Mouse (Mus musculus): ENCODE results near the gene Agap1. TPM values are rescaled to one million over a fixed set of nuclear protein-coding genes. Genes with fewer than 3 reads are reported as not detected.

Agap1 gene
- total and polyA plus RNA-seq, 3 experiments, result 0.01 TPM; not detected in 2

DNA sequence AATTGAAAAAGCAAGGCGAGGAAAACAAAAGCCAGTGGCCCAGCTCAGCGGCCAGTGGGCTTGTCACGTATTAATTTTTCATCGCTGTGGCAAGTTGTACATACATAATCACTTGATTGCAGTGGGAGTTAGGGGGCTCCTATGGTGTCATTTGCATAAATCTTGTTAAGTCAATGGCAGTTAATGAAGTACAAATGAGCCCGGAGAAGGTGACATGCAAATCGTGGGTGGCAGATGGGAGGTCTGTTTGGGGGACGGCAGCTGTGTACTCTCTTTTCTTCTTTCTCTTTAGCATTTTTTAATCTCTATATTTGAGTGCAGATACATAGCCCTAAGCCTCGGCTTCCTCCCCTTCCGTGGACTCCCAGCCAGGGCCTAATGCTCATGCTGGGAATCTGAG is 220.1 kb downstream of the Agap1 start:
- Histone ChIP-seq H3K79me2 (ENCODE audit: control insufficient read depth, insufficient read depth, low read length, poor library complexity) (no peaks in the 10 kb centered on the region), H3K4me3 (ENCODE audit: control insufficient read depth in 1 of 2, insufficient read depth in 1 of 2, low read depth in 2 of 2, low read length in 2 of 2) (no peak overlapping the region), H3K36me3 (ENCODE audit: control insufficient read depth in 1 of 2, insufficient read depth in 2 of 2, low read length in 2 of 2) (no peaks in the 10 kb centered on the region), H3K9ac (ENCODE audit: control insufficient read depth, low read depth, low read length, poor library complexity, severe bottlenecking) (no peak overlapping the region), H3K9me3 (replicated peaks; ENCODE audit: insufficient read depth, low read length) (no peaks in the 10 kb centered on the region), H3K27ac (ENCODE audit: control insufficient read depth, low read depth, low read length) (no peak overlapping the region), H3K27me3 (ENCODE audit: control insufficient read depth in 1 of 2, insufficient read depth in 2 of 2, low read length in 2 of 2) (no peaks in the 10 kb centered on the region), H3K4me1 (ENCODE audit: control insufficient read depth in 1 of 2, insufficient read depth in 2 of 2, low read length in 2 of 2) (no peaks in the 10 kb centered on the region)
- TF ChIP-seq E2F4 (IDR thresholded peaks at IDR 0.05; ENCODE audit: borderline replicate concordance, low read depth, low read length) (no peak), ZMIZ1 (IDR thresholded peaks at IDR 0.05; ENCODE audit: low read depth, low read length) (no peak), RAD21 (IDR thresholded peaks at IDR 0.05; ENCODE audit: low read depth, low read length) (no peak), MYC (IDR thresholded peaks at IDR 0.05; ENCODE audit: low read depth, low read length) (no peak), POLR2A (IDR thresholded peaks at IDR 0.05; ENCODE audit: control insufficient read depth in 1 of 2, insufficient read depth in 1 of 2, low read depth in 1 of 2, low read length in 2 of 2, poor library complexity in 1 of 2) (no peak), MXI1 (IDR thresholded peaks at IDR 0.05; ENCODE audit: low read depth, low read length) (no peak), CHD2 (IDR thresholded peaks at IDR 0.05; ENCODE audit: low read length) (no peak), JUND (IDR thresholded peaks at IDR 0.05; ENCODE audit: low read depth, low read length) (no peak), MYB (IDR thresholded peaks at IDR 0.05; ENCODE audit: low read depth, low read length) (no peak), GATA1 (IDR thresholded peaks at IDR 0.05; ENCODE audit: low read depth, low read length) (no peak), HCFC1 (IDR thresholded peaks at IDR 0.05; ENCODE audit: low read depth, low read length) (no peak)
- DNase-seq (ENCODE audit: low read depth, low spot score), result no peak

GRCm38 (mm10) chr1:89676411-89676810 is 221.8 kb downstream of the Agap1 start:
- Histone ChIP-seq H3K79me2 (ENCODE audit: control insufficient read depth, insufficient read depth, low read length, poor library complexity) (no peaks in the 10 kb centered on the region), H3K9ac (ENCODE audit: control insufficient read depth, low read depth, low read length, poor library complexity, severe bottlenecking) (no peak overlapping the region), H3K4me3 (ENCODE audit: control insufficient read depth in 1 of 2, insufficient read depth in 1 of 2, low read depth in 2 of 2, low read length in 2 of 2) (no peak overlapping the region), H3K9me3 (replicated peaks; ENCODE audit: insufficient read depth, low read length) (no peaks in the 10 kb centered on the region), H3K4me1 (ENCODE audit: control insufficient read depth in 1 of 2, insufficient read depth in 2 of 2, low read length in 2 of 2) (no peaks in the 10 kb centered on the region), H3K27ac (ENCODE audit: control insufficient read depth, low read depth, low read length) (no peak overlapping the region), H3K27me3 (ENCODE audit: control insufficient read depth in 1 of 2, insufficient read depth in 2 of 2, low read length in 2 of 2) (no peaks in the 10 kb centered on the region), H3K36me3 (ENCODE audit: control insufficient read depth in 1 of 2, insufficient read depth in 2 of 2, low read length in 2 of 2) (no peaks in the 10 kb centered on the region)
- DNase-seq (ENCODE audit: low read depth, low spot score), result no peak
- TF ChIP-seq RCOR1 (IDR thresholded peaks at IDR 0.05; ENCODE audit: low read depth, low read length) (no peak), MYB (IDR thresholded peaks at IDR 0.05; ENCODE audit: low read depth, low read length) (no peak), CTCF (IDR thresholded peaks at IDR 0.05 in 2 of 3, conservative IDR thresholded peaks at IDR 0.05 in 1 of 3; ENCODE audit: control insufficient read depth in 1 of 3, insufficient read depth in 1 of 3, low read depth in 2 of 3, low read length in 3 of 3, poor library complexity in 1 of 3, severe bottlenecking in 1 of 3) (0 out of 6 replicates have a peak, but pooled peaks of 2 of the 3 experiments have one; percentile 4 to 10)

GRCm38 (mm10) chr1:89680673-89681072 is 226.1 kb downstream of the Agap1 start:
- Histone ChIP-seq H3K9ac (ENCODE audit: control insufficient read depth, low read depth, low read length, poor library complexity, severe bottlenecking) (no peak overlapping the region), H3K36me3 (ENCODE audit: control insufficient read depth in 1 of 2, insufficient read depth in 2 of 2, low read length in 2 of 2) (no peaks in the 10 kb centered on the region), H3K27ac (ENCODE audit: control insufficient read depth, low read depth, low read length) (no peak overlapping the region), H3K79me2 (ENCODE audit: control insufficient read depth, insufficient read depth, low read length, poor library complexity) (no peaks in the 10 kb centered on the region), H3K4me1 (ENCODE audit: control insufficient read depth in 1 of 2, insufficient read depth in 2 of 2, low read length in 2 of 2) (no peaks in the 10 kb centered on the region), H3K9me3 (replicated peaks; ENCODE audit: insufficient read depth, low read length) (no peaks in the 10 kb centered on the region; the same call in 1 of the 2 replicates), H3K27me3 (ENCODE audit: control insufficient read depth in 1 of 2, insufficient read depth in 2 of 2, low read length in 2 of 2) (no peaks in the 10 kb centered on the region), H3K4me3 (ENCODE audit: control insufficient read depth in 1 of 2, insufficient read depth in 1 of 2, low read depth in 2 of 2, low read length in 2 of 2) (no peak overlapping the region)
- TF ChIP-seq POLR2AphosphoS2 (IDR thresholded peaks at IDR 0.05; ENCODE audit: low read length) (no peak), POLR2A (IDR thresholded peaks at IDR 0.05; ENCODE audit: control insufficient read depth in 1 of 2, insufficient read depth in 1 of 2, low read depth in 1 of 2, low read length in 2 of 2, poor library complexity in 1 of 2) (no peak), JUND (IDR thresholded peaks at IDR 0.05; ENCODE audit: low read depth, low read length) (no peak), BHLHE40 (IDR thresholded peaks at IDR 0.05; ENCODE audit: borderline replicate concordance, low read depth, low read length) (no peak), CHD2 (IDR thresholded peaks at IDR 0.05; ENCODE audit: low read length) (no peak), MAX (IDR thresholded peaks at IDR 0.05; ENCODE audit: low read length) (no peak), TCF12 (IDR thresholded peaks at IDR 0.05; ENCODE audit: low read depth, low read length) (no peak), USF1 (IDR thresholded peaks at IDR 0.05; ENCODE audit: low read depth, low read length) (no peak)
- no peak for DNase-seq (ENCODE audit: low read depth, low spot score)

Data from MEL (cell line).